Mouse (Mus musculus) heart, embryonic 11.5 days (tissue): ENCODE measurements around the gene Hist1h2bb. TPM values are rescaled to one million over a fixed set of nuclear protein-coding genes. Genes with fewer than 3 reads are reported as not detected.
"Not testable (repeated sequence)": the region's sequence is repeated elsewhere in the genome, so short reads cannot be mapped to it uniquely, and the experiment has no call there.

Source experiments
- ATAC-seq: fragments of 200-750 bp; cut with Nextera tagmentation; replicated peaks from 2 replicates; pipeline ENCODE4 v1.8.0; 2017; ENCODE audit warnings: moderate library complexity; ENCODE audit not compliant: insufficient number of reproducible peaks, low FRiP score, low TSS enrichment
- H3K27ac ChIP-seq: fragments of 300-500 bp; sonication (generic); 2 replicates; pipeline ENCODE4 v1.5.1; 2014; ENCODE audit warnings: mild to moderate bottlenecking, low read depth, low read length
- H3K27me3 ChIP-seq: fragments of 300-500 bp; sonication (generic); 2 replicates; pipeline ENCODE4 v1.6.1; 2014; ENCODE audit warnings: mild to moderate bottlenecking, low read length, mixed read lengths; ENCODE audit not compliant: control insufficient read depth, insufficient read depth
- H3K36me3 ChIP-seq: fragments of 300-500 bp; sonication (generic); 2 replicates; pipeline ENCODE4 v1.6.1; 2014; ENCODE audit warnings: mild to moderate bottlenecking, low read length, moderate library complexity, mixed read lengths; ENCODE audit not compliant: control insufficient read depth, insufficient read depth
- H3K4me1 ChIP-seq: fragments of 300-500 bp; sonication (generic); 2 replicates; pipeline ENCODE4 v1.6.1; 2014; ENCODE audit warnings: low read length; ENCODE audit not compliant: control insufficient read depth, insufficient read depth
- H3K4me2 ChIP-seq: fragments of 300-500 bp; sonication (generic); 2 replicates; pipeline ENCODE4 v1.6.1; 2014; ENCODE audit warnings: mild to moderate bottlenecking, moderate library complexity
- H3K4me3 ChIP-seq: fragments of 300-500 bp; sonication (generic); 2 replicates; pipeline ENCODE4 v1.5.1; 2014; ENCODE audit warnings: low read depth, low read length
- H3K9ac ChIP-seq: fragments of 300-500 bp; sonication (generic); 2 replicates; pipeline ENCODE4 v1.6.1; 2014; ENCODE audit warnings: mild to moderate bottlenecking, low read depth, low read length, moderate library complexity
- H3K9me3 ChIP-seq: fragments of 300-500 bp; sonication (generic); replicated peaks from 2 replicates; pipeline ENCODE4 v1.6.1; 2016; ENCODE audit warnings: low read length; ENCODE audit not compliant: control insufficient read depth
- WGBS: fragments of 180-500 bp; shearing (Covaris S2); extraction: QIAGEN DNeasy Blood & Tissue Kit; methylation state at CpG from one replicate; pipeline ENCODE4 v1.1.7; 2014; ENCODE audit not compliant: insufficient replicate concordance; 5-methylcytosine and 5-hydroxymethylcytosine counted together
- polyA plus RNA-seq: library from polyadenylated mRNA; unstranded; fragments of >200 nt; fragmentation: Nextera tagmentation; extraction: Ambion mirVana; gene quantifications from 2 replicates; pipeline ENCODE4 v1.2.1, GENCODE M21; 2014

The Hist1h2bb gene
- polyA plus RNA-seq, 1 experiment from 2014 or later = 2.7 TPM

- peak; percentile 3; the same call in 1 of the 2 replicates for ATAC-seq
- peak overlapping the region; percentile 67 for H3K4me2 ChIP-seq
- peaks cover 11% of the 10 kb centered on the region; the same call in 1 of the 2 replicates for H3K4me1 ChIP-seq
- H3K9ac ChIP-seq = peak overlapping the region; percentile 73
- WGBS = 2% methylated on average over 16 of the region's 23 CpGs
- peak overlapping the region; percentile 93 for H3K27ac ChIP-seq
- H3K27me3 ChIP-seq = no peaks in the 10 kb centered on the region
- H3K36me3 ChIP-seq = no peaks in the 10 kb centered on the region
- H3K4me3 ChIP-seq = peak overlapping the region; percentile 36
- no peaks in the 10 kb centered on the region for H3K9me3 ChIP-seq
These were observed 10.8 kb downstream of the Hist1h2bb start for GRCm38 (mm10) chr13:23757211-23757773.

GRCm38 (mm10) chr13:23757921-23758320 lies 11.4 kb downstream of the Hist1h2bb start:
- Histone ChIP-seq H3K27me3 (no peaks in the 10 kb centered on the region), H3K4me3 (no peak overlapping the region), H3K27ac (peak overlapping the region; percentile 38; the same call in 1 of the 2 replicates), H3K9ac (no peak overlapping the region), H3K36me3 (no peaks in the 10 kb centered on the region), H3K4me1 (peaks cover 11% of the 10 kb centered on the region; the same call in 1 of the 2 replicates), H3K9me3 (no peaks in the 10 kb centered on the region), H3K4me2 (peak overlapping the region; percentile 67; the same call in 1 of the 2 replicates)
- WGBS = 47% methylated on average over 3 of the region's 3 CpGs
- no peak for ATAC-seq

GRCm38 (mm10) chr13:23759251-23759771 lies 12.8 kb downstream of the Hist1h2bb start:
- peak overlapping the region; percentile 29; the same call in 1 of the 2 replicates for H3K27ac ChIP-seq
- peaks cover 18% of the 10 kb centered on the region for H3K4me1 ChIP-seq
- H3K4me3 ChIP-seq = no peak overlapping the region
- H3K4me2 ChIP-seq = no peak overlapping the region; the same call in 1 of the 2 replicates
- ATAC-seq = no peak
- no peak overlapping the region for H3K9ac ChIP-seq
- 79% methylated on average over 3 of the region's 3 CpGs for WGBS
- H3K27me3 ChIP-seq = no peaks in the 10 kb centered on the region
- no peaks in the 10 kb centered on the region for H3K9me3 ChIP-seq
- H3K36me3 ChIP-seq = no peaks in the 10 kb centered on the region

- H3K27ac ChIP-seq = peak overlapping the region; percentile 98
- ATAC-seq = no peak
- H3K36me3 ChIP-seq = no peaks in the 10 kb centered on the region
- H3K9me3 ChIP-seq = no peaks in the 10 kb centered on the region
- peak overlapping the region; percentile 56; the same call in 1 of the 2 replicates for H3K4me3 ChIP-seq
- H3K27me3 ChIP-seq = no peaks in the 10 kb centered on the region
- peaks cover 19% of the 10 kb centered on the region for H3K4me1 ChIP-seq
- peak overlapping the region; percentile 77 for H3K9ac ChIP-seq
- WGBS = 68% methylated on average over 1 of the region's 1 CpGs
- peak overlapping the region; percentile 95 for H3K4me2 ChIP-seq
These were observed 13.3 kb downstream of the Hist1h2bb start for GRCm38 (mm10) chr13:23759916-23760239.

GRCm38 (mm10) chr13:23760240-23760971 lies 13.9 kb downstream of the Hist1h2bb start:
- no peak for ATAC-seq
- Histone ChIP-seq H3K9ac (peak overlapping the region; percentile 77), H3K27ac (peak overlapping the region; percentile 98), H3K4me2 (peak overlapping the region; percentile 95), H3K36me3 (no peaks in the 10 kb centered on the region), H3K27me3 (no peaks in the 10 kb centered on the region), H3K4me3 (peak overlapping the region; percentile 56), H3K9me3 (no peaks in the 10 kb centered on the region), H3K4me1 (peaks cover 19% of the 10 kb centered on the region)
- WGBS = 2% methylated on average over 19 of the region's 27 CpGs

- WGBS = under 1% methylated on average over 67 of the region's 72 CpGs
- peaks cover 19% of the 10 kb centered on the region for H3K4me1 ChIP-seq
- H3K9me3 ChIP-seq = no peaks in the 10 kb centered on the region
- H3K27ac ChIP-seq = peak within 1 kb of the TSS; percentile 98
- H3K9ac ChIP-seq = peak within 1 kb of the TSS; percentile 81
- H3K4me3 ChIP-seq = peak within 1 kb of the TSS; percentile 56
- no peaks in the 10 kb centered on the region for H3K36me3 ChIP-seq
- H3K4me2 ChIP-seq = peak within 1 kb of the TSS; percentile 95
- ATAC-seq = peak; percentile 74
- H3K27me3 ChIP-seq = no peaks in the 10 kb centered on the region
These were observed 14.7 kb downstream of the Hist1h2bb start, which contains the start of gene Hist1h4a for GRCm38 (mm10) chr13:23760972-23761864. Hist1h4a (minus strand) TSS chr13:23761230.

- not testable (repeated sequence) for H3K27me3 ChIP-seq, H3K36me3 ChIP-seq, H3K9me3 ChIP-seq
- Histone ChIP-seq H3K4me3 (peak within 1 kb of the TSS; percentile 56), H3K4me2 (peak within 1 kb of the TSS; percentile 95), H3K27ac (peak within 1 kb of the TSS; percentile 98), H3K4me1 (peaks cover 19% of the 10 kb centered on the region), H3K9ac (peak within 1 kb of the TSS; percentile 84)
- ATAC-seq = peak; percentile 49; the same call in 1 of the 2 replicates
- WGBS = under 1% methylated on average over 30 of the region's 52 CpGs
These were observed 15.6 kb downstream of the Hist1h2bb start, which contains the start of gene Hist1h3a for GRCm38 (mm10) chr13:23761871-23762821. Hist1h3a (minus strand) TSS chr13:23762386.
